Mouse (Mus musculus) midbrain, postnatal 0 days (tissue): ENCODE results near the gene Gucy1a1. TPM values are rescaled to one million over a fixed set of nuclear protein-coding genes. Genes with fewer than 3 reads are reported as not detected.

Experiments
- ATAC-seq: fragments of 200-750 bp; cut with Nextera tagmentation; 2 replicates; pipeline ENCODE4 v1.8.0; 2017; ENCODE audit warnings: moderate number of reproducible peaks, mild to moderate bottlenecking, moderate TSS enrichment, moderate library complexity; ENCODE audit not compliant: low FRiP score
- DNase-seq: peaks from one replicate; pipeline ENCODE4 v3.0.0-alpha.2; 2015; ENCODE audit warnings: low spot score
- H3K27ac ChIP-seq: fragments of 300-500 bp; sonication (generic); 2 replicates; pipeline ENCODE4 v1.5.1; 2014; ENCODE audit warnings: low read depth, mild to moderate bottlenecking, low read length, mixed read lengths
- H3K27me3 ChIP-seq: fragments of 300-500 bp; sonication (generic); 2 replicates; pipeline ENCODE4 v1.6.1; 2014; ENCODE audit warnings: low read length, control low read depth, mixed read lengths; ENCODE audit not compliant: insufficient read depth
- H3K36me3 ChIP-seq: fragments of 300-500 bp; sonication (generic); 2 replicates; pipeline ENCODE4 v1.6.1; 2014; ENCODE audit warnings: low read length, control low read depth, mixed read lengths; ENCODE audit not compliant: insufficient read depth
- H3K4me1 ChIP-seq: fragments of 300-500 bp; sonication (generic); 2 replicates; pipeline ENCODE4 v1.6.1; 2014; ENCODE audit warnings: mild to moderate bottlenecking, control low read depth, antibody characterized with exemption, low read length, mixed read lengths; ENCODE audit not compliant: insufficient read depth
- H3K4me2 ChIP-seq: fragments of 300-500 bp; sonication (generic); 2 replicates; pipeline ENCODE4 v1.6.1; 2014; ENCODE audit warnings: low read depth, mild to moderate bottlenecking, low read length, mixed read lengths; ENCODE audit not compliant: poor library complexity, severe bottlenecking
- H3K4me3 ChIP-seq: fragments of 300-500 bp; sonication (generic); 2 replicates; pipeline ENCODE4 v1.5.1; 2014; ENCODE audit warnings: low read depth, mild to moderate bottlenecking, low read length, moderate library complexity
- H3K9ac ChIP-seq: fragments of 300-500 bp; sonication (generic); replicated peaks from 2 replicates; pipeline ENCODE4 v1.6.1; 2014; ENCODE audit warnings: mild to moderate bottlenecking, low read length, moderate library complexity, mixed read lengths; ENCODE audit not compliant: poor library complexity, severe bottlenecking
- H3K9me3 ChIP-seq: fragments of 300-500 bp; sonication (generic); 2 replicates; pipeline ENCODE4 v1.6.1; 2016; ENCODE audit warnings: low read length, control low read depth
- CTCF ChIP-seq: IDR thresholded peaks from 2 replicates; pipeline ENCODE4 v1.5.1; 2016; ENCODE audit warnings: antibody characterized with exemption, mild to moderate bottlenecking
- WGBS: fragments of 180-500 bp; shearing (Covaris S2); extraction: QIAGEN DNeasy Blood & Tissue Kit; methylation state at CpG from one replicate; pipeline ENCODE4 v1.1.7; 2014; 5-methylcytosine and 5-hydroxymethylcytosine counted together
- polyA plus RNA-seq: library from polyadenylated mRNA; unstranded; fragments of >200 nt; fragmentation: Nextera tagmentation; extraction: Ambion mirVana; gene quantifications from 2 replicates; pipeline ENCODE4 v1.2.1, GENCODE M21; 2015
- total RNA-seq: library from RNA; depleted of rRNA; stranded (reverse); fragments of >200 nt; gene quantifications from 2 replicates; pipeline ENCODE4 v1.2.3, GENCODE M21; 2014; rRNA removed

Gucy1a1 gene
- total RNA-seq, result 42.1 and 45.7 TPM in 2 replicates
- 21.4 and 22.8 TPM in 2 replicates for polyA plus RNA-seq

DNA sequence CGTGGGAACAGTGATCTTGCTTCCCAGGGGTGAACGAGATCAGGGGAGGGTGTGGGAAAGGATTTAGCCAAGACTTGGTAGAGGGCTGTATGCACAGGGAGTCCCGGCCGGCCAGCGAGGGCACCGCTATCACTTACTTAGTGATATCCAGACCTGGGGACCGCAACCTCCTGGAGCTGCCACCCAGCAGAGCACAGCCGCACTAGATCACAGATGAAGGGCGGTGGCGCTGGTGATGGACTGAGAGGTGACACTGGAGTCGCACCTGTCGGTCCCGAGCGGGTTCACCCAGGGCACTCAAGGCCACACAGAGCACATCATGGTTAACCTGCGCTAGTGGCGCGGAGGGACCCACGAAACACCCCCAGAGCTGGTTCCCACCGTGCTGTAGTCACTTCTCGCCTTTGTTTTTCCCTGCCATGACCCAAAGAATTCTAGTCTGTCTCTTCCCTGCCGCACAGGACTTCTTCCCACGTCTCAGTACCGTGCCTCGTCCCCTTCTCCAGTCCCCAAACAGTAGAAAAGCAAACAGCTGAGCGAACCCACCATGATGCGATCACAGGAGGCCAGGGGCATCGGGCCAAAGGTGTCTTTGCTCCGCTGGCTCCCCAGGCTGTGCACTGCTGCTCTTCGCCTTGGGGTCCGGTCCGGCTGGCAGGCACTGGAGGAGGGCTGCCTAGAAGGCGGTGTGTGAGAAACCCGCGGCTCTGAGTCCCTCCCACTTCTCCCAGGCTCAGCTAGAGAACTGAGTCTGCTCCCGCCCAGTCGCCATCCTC is at the start of gene Gucy1a1:
TSS of gene Gucy1a1 (minus strand) at position 664 of the 776 bp plus-strand sequence.
- no peak for TF ChIP-seq CTCF
- no peaks in the 10 kb centered on the region for H3K36me3 ChIP-seq
- H3K4me1 ChIP-seq, result no peaks in the 10 kb centered on the region
- H3K27ac ChIP-seq, result peak within 1 kb of the TSS; percentile 55
- no peaks in the 10 kb centered on the region for H3K9me3 ChIP-seq
- H3K4me3 ChIP-seq, result peak within 1 kb of the TSS; percentile 63
- no peaks in the 10 kb centered on the region for H3K27me3 ChIP-seq
- peak; percentile 74 for ATAC-seq
- H3K4me2 ChIP-seq, result peak within 1 kb of the TSS; percentile 90
- peak; percentile 64 for DNase-seq
- H3K9ac ChIP-seq, result peak within 1 kb of the TSS; percentile 71
- WGBS, result under 1% methylated on average over 36 of the region's 36 CpGs

DNA sequence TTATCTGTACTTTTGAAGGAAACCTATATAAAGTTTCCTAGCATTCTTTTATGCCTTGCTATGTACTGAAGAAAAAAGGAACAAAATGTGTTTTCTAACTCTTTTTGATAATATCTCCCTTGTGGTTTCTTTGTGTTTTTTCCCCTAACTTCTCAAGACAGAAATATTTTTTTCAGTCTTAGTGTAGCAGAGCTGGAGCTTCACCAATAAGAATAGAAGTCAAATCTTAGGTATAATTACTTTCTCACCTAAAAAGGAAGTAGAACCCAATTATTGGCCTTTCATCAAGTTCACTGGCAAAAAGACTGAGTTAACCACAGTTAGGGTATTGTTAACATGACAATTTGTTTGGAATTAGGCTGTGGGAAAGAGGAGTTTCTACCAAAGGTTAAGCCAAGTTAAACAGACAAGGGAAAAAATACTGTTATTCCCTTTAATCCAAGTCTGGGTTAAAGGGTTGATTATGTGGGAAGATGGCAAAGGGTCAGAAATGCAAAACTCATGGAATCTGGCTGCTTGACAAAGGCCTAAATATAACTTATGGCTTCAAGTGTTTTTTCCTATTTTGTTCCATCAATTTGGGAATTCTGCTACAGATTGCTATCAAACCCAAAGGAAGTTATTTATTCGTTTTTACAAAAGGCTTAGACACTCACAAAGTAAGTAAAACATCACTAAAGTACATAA is 46.1 kb upstream of the Gucy1a1 start:
- no peak for ATAC-seq

DNA sequence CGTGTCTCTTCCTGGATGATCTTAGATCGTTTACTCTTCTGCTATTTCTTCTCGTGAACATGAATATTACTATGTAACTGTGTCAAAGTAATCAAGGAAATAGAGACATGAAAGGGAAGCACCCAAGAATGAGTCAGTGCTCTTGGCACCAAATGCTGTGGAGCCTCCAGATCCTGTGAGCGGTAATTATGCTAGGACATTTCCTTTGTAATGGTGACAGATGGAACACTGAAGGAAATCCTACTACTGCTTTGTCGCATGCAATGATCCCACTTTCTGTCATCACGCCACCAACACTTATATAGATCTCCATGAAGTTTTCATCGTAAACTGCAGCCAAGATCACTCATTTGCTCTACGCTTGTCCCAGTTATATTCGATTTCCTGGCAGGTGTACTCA is 40.0 kb upstream of the Gucy1a1 start:
- H3K4me2 ChIP-seq, result no peak overlapping the region
- H3K36me3 ChIP-seq, result no peaks in the 10 kb centered on the region
- no peak overlapping the region for H3K9ac ChIP-seq
- no peaks in the 10 kb centered on the region for H3K27me3 ChIP-seq
- H3K9me3 ChIP-seq, result no peaks in the 10 kb centered on the region
- no peak overlapping the region for H3K27ac ChIP-seq
- TF ChIP-seq CTCF, result no peak
- WGBS, result 93% methylated on average over 9 of the region's 9 CpGs
- H3K4me3 ChIP-seq, result no peak overlapping the region
- DNase-seq (peak; percentile 3), ATAC-seq (no peak)
- H3K4me1 ChIP-seq, result no peaks in the 10 kb centered on the region

More for the DNA sequence above, 46.1 kb upstream of the Gucy1a1 start:
- Histone ChIP-seq H3K27ac (no peak overlapping the region), H3K4me1 (no peaks in the 10 kb centered on the region), H3K36me3 (no peaks in the 10 kb centered on the region), H3K4me3 (no peak overlapping the region), H3K4me2 (no peak overlapping the region), H3K9me3 (no peaks in the 10 kb centered on the region), H3K27me3 (no peaks in the 10 kb centered on the region), H3K9ac (no peak overlapping the region)
- no peak for TF ChIP-seq CTCF
- DNase-seq, result no peak
- WGBS, result 69% methylated on average over 1 of the region's 1 CpGs

DNA sequence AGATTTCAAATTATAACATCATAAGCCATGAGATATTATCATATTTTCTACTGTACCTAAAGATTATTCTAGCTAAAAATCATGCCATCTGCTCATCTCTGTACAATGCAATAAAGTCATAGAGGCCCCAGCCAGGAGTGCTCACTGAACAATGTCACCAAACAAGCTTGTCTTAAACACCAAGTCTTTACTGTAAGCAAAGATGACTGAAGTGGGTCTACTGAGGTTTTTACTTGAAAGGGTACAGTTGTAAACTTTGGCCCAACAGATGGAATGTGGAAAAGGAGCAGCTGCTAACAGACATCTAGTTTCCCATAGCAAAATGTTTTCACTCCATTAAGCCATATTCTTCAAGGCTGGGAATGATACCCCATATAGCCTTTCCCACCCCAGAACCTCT is 35.9 kb upstream of the Gucy1a1 start:
- TF ChIP-seq CTCF, result no peak
- no peaks in the 10 kb centered on the region for H3K9me3 ChIP-seq
- H3K4me1 ChIP-seq, result no peaks in the 10 kb centered on the region
- H3K9ac ChIP-seq, result no peak overlapping the region
- H3K27ac ChIP-seq, result no peak overlapping the region
- H3K36me3 ChIP-seq, result no peaks in the 10 kb centered on the region
- no peaks in the 10 kb centered on the region for H3K27me3 ChIP-seq
- DNase-seq (no peak), ATAC-seq (no peak)
- no peak overlapping the region for H3K4me3 ChIP-seq
- no peak overlapping the region for H3K4me2 ChIP-seq

DNA sequence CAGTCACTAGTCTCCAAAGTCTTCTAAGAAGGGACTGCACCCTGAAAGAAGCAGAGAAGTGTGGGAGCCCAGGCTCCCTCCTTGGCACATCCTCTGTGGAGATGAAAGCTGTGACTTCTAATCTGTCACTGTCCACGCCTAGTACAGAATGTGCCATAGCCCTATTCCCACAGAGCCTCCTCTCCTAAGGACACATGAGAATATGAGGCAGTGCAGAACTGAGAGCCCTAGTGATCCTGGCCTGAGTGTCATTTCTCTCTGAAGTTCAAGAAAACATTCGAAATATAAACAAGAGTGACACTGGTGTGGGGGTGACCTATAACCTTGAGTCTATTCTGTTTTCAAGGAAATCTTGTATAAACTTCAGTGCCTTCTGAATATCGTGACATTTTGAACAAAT is 34.7 kb upstream of the Gucy1a1 start:
- no peak overlapping the region for H3K9ac ChIP-seq
- no peaks in the 10 kb centered on the region for H3K9me3 ChIP-seq
- ATAC-seq, result no peak
- 73% methylated on average over 3 of the region's 3 CpGs for WGBS
- H3K27me3 ChIP-seq, result no peaks in the 10 kb centered on the region
- DNase-seq, result no peak
- TF ChIP-seq CTCF, result no peak
- no peaks in the 10 kb centered on the region for H3K36me3 ChIP-seq
- no peak overlapping the region for H3K4me3 ChIP-seq
- H3K27ac ChIP-seq, result no peak overlapping the region
- H3K4me2 ChIP-seq, result no peak overlapping the region
- no peaks in the 10 kb centered on the region for H3K4me1 ChIP-seq

DNA sequence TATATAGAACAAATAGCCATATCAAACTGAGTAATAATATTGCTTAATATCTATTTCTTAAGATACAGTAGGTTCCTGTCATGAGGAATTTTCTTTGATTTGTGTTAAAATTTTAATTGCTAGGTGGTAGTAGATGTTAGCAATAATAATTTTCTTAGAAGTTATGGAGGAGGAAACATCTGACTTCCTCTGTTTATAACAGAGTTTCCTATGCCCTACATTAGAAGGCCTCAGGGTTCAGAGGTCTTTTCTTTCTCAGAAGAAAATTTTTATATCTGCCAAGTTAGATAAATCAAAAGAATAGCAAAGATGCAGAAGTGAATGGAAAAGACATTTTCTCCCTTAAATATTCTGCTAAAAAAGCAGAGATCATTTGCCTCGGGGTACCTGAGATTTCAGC is 29.9 kb upstream of the Gucy1a1 start:
- Histone ChIP-seq H3K4me1 (no peaks in the 10 kb centered on the region), H3K9me3 (no peaks in the 10 kb centered on the region), H3K9ac (no peak overlapping the region), H3K27me3 (no peaks in the 10 kb centered on the region), H3K4me3 (no peak overlapping the region), H3K4me2 (no peak overlapping the region), H3K27ac (no peak overlapping the region), H3K36me3 (no peaks in the 10 kb centered on the region)
- TF ChIP-seq CTCF, result no peak
- ATAC-seq (no peak), DNase-seq (no peak)
- WGBS, result 82% methylated on average over 1 of the region's 1 CpGs
